Comparison of ENCODE assay signal across 7 mouse cellular contexts in the genomic region with DNA sequence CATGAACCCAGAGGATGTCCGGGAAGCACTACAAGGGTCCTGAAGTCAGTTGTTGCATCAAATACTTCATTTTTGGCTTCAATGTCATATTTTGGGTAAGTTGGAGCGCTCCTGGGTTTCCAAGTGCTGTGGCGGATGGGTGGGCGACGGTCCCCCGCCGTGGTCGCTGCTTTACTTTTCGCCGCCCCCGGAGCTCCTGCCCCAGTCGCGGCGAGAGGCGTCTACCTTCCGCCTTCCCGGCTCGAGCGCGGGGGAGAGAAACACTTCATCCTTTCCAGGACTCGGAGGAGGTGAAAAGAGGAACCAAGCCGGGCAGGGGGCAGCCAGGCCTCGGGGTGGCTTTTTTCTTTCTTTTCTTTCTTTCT. TPM values are rescaled to one million over a fixed set of nuclear protein-coding genes. Genes with fewer than 3 reads are reported as not detected.
DNase-seq lines count a peak whose midpoint lies in the region; ATAC-seq and TF ChIP-seq lines count a peak whose summit lies in the region.

No protein-coding gene starts in this region.

- no peak for TF ChIP-seq POLR2A in myocyte (IDR thresholded peaks at IDR 0.05; ENCODE audit: insufficient read length, low read depth)

- H3K4me1 ChIP-seq in heart, postnatal 0 days (ENCODE audit: control insufficient read depth, insufficient read depth), result 0 out of 2 replicates have a peak, but pooled peaks cover 6% of the 10 kb centered on the region

- TF ChIP-seq EP300 in heart, postnatal 0 days (IDR thresholded peaks at IDR 0.05; ENCODE audit: low read depth), result no peak

- no peaks in the 10 kb centered on the region for H3K9me3 ChIP-seq in heart, postnatal 0 days (replicated peaks; ENCODE audit: control insufficient read depth, low read length)

- WGBS in heart, postnatal 0 days, result 0% methylated on average over 23 of the region's 23 CpGs

- peak overlapping the region; percentile 80 for H3K4me3 ChIP-seq in heart, postnatal 0 days (ENCODE audit: low read depth, low read length)
- H3K4me3 ChIP-seq in myocyte, result peak overlapping the region; percentile 68

- H3K36me3 ChIP-seq in heart, postnatal 0 days (replicated peaks; ENCODE audit: control insufficient read depth, insufficient read depth, low read length), result no peaks in the 10 kb centered on the region
- no peaks in the 10 kb centered on the region for H3K36me3 ChIP-seq in myocyte (ENCODE audit: control insufficient read depth, insufficient read depth)

- H3K27ac ChIP-seq in heart, postnatal 0 days (ENCODE audit: low read depth), result peak overlapping the region; percentile 52

- no peak for TF ChIP-seq CTCF in heart, postnatal 0 days (IDR thresholded peaks at IDR 0.05; ENCODE audit: low read depth)

- H3K9ac ChIP-seq in heart, postnatal 0 days (replicated peaks; ENCODE audit: low read depth, low read length), result peak overlapping the region; percentile 66

- peak overlapping the region; percentile 99 for H3K4me2 ChIP-seq in heart, postnatal 0 days (ENCODE audit: low read depth, low read length)
- peak overlapping the region; percentile 97 for H3K4me2 ChIP-seq in myocyte (ENCODE audit: low read depth)

- H3K79me2 ChIP-seq in myocyte (ENCODE audit: control insufficient read depth, insufficient read depth), result peaks cover 37% of the 10 kb centered on the region

- H3ac ChIP-seq in myocyte (ENCODE audit: control insufficient read depth, insufficient read length), result peak overlapping the region; percentile 58

- H3K27me3 ChIP-seq in heart, postnatal 0 days (ENCODE audit: control insufficient read depth, insufficient read depth, low read length), result 0 out of 2 replicates have a peak, but pooled peaks cover 7% of the 10 kb centered on the region
- no peaks in the 10 kb centered on the region for H3K27me3 ChIP-seq in myocyte (ENCODE audit: control insufficient read depth, insufficient read depth, insufficient read length)

- ATAC-seq in common myeloid progenitor, adult 5-6 weeks (replicated peaks; ENCODE audit: low read depth, poor library complexity, severe bottlenecking), result peak; percentile 55
- ATAC-seq in heart, postnatal 0 days (ENCODE audit: insufficient read depth, low read depth), result peak; percentile 43
- no peak for ATAC-seq in megakaryocyte-erythroid progenitor cell, adult 5-6 weeks (replicated peaks; ENCODE audit: low FRiP score, low TSS enrichment, poor library complexity, severe bottlenecking)

- DNase-seq in 3134 (ENCODE audit: extremely low read depth, insufficient read length, low spot score) (peak; percentile 71), liver (peak; percentile 29)
- peak; percentile 47 to 48 for DNase-seq in B cell, adult 2 months
- DNase-seq in heart, postnatal 0 days (ENCODE audit: low spot score), result no peak

TF ChIP-seq in myocyte, 11 proteins besides CTCF, POLR2A, EP300 and RAD21:
- TF ChIP-seq SRF (IDR thresholded peaks at IDR 0.05; ENCODE audit: control insufficient read depth, insufficient read length, low read depth), result no peak
- no peak for TF ChIP-seq REST (IDR thresholded peaks at IDR 0.05; ENCODE audit: insufficient read depth, insufficient read length)
- TF ChIP-seq TCF3 (IDR thresholded peaks at IDR 0.05; ENCODE audit: insufficient read length, low read depth), result no peak
- TF ChIP-seq MYOG (IDR thresholded peaks at IDR 0.05; ENCODE audit: control insufficient read depth in 1 of 3, insufficient read depth in 1 of 3, insufficient read length in 2 of 3, low read depth in 2 of 3), result no peak
- no peak for TF ChIP-seq CEBPB (IDR thresholded peaks at IDR 0.05; ENCODE audit: insufficient read depth, poor library complexity, severe bottlenecking)
- no peak for TF ChIP-seq MYOD1 (IDR thresholded peaks at IDR 0.05; ENCODE audit: control insufficient read depth in 1 of 3, insufficient read length in 2 of 3, low read depth in 2 of 3)
- TF ChIP-seq MAX (IDR thresholded peaks at IDR 0.05; ENCODE audit: low read depth), result no peak
- no peak for TF ChIP-seq E2F4 (IDR thresholded peaks at IDR 0.05; ENCODE audit: insufficient read depth)
- TF ChIP-seq TCF12 (IDR thresholded peaks at IDR 0.05; ENCODE audit: insufficient read depth, poor library complexity, severe bottlenecking), result no peak
- TF ChIP-seq POLR2AphosphoS2 (IDR thresholded peaks at IDR 0.05; ENCODE audit: insufficient read length, low read depth), result no peak
- no peak for TF ChIP-seq USF1 (IDR thresholded peaks at IDR 0.05; ENCODE audit: low read depth)

RNA-seq across cellular contexts. Expression of a gene that starts 0.6 kb away (rescaled TPM):
- total RNA-seq in common myeloid progenitor, adult 5-6 weeks (2017), result 18.0 and 25.5 TPM in 2 replicates
- total RNA-seq in heart, postnatal 0 days (2014; rRNA removed; ENCODE audit: low replicate concordance), result 25.4 and 27.6 TPM in 2 replicates
- 7.7 and 9.7 TPM in 2 replicates for polyA plus RNA-seq in heart, postnatal 0 days (2015; fragmentation: Nextera tagmentation; extraction: Ambion mirVana)
- polyA plus RNA-seq in myocyte (2012; fragmentation: generic; extraction: Trizol), result 16.9 TPM
- total RNA-seq in megakaryocyte-erythroid progenitor cell, adult 5-6 weeks (2014; fragmentation: Nextera tagmentation), result 1.8 and 3.5 TPM in 2 replicates
- total RNA-seq in megakaryocyte-erythroid progenitor cell, adult 5-6 weeks (2017), result 3.4 and 7.5 TPM in 2 replicates
